12 mouse cellular contexts compared by ENCODE assay signal in genomic region chr1:55910024-55910423, GRCm38 (mm10).
"Had no signal": no experiment of that assay in that cellular context is flagged by ENCODE, and none has a peak within 500 bp of the region (broad histone marks: within the 10 kb centered on the region; RNA-seq: fewer than 3 reads in every experiment).

No protein-coding gene starts in this region.

- DNase-seq: lung, adult 18-20 months; lung, embryonic 14.5 days; lung, postnatal 10 days; lung, postnatal 4 days; midbrain, embryonic 14.5 days; right cerebral cortex, postnatal 25 days; right cerebral cortex, postnatal 4 days; spleen, adult 18-20 months; thymus, adult 2 months; thymus, postnatal 25 days; thymus, postnatal 4 days had no signal

- ATAC-seq: midbrain, embryonic 16.5 days had no signal
